Mouse (Mus musculus) ES-E14 (cell line): ENCODE data around the gene Ms4a4a.

Experiments used
- CHD2 ChIP-seq: IDR thresholded peaks from 2 replicates; pipeline ENCODE4 v1.6.1; 2014; ENCODE audit warnings: mild to moderate bottlenecking, low read depth, low read length, inconsistent platforms
- MAFK ChIP-seq: IDR thresholded peaks from 2 replicates; pipeline ENCODE4 v1.6.1; 2014; ENCODE audit warnings: mild to moderate bottlenecking, low read depth, low read length, inconsistent platforms; ENCODE audit not compliant: insufficient read depth
- ZC3H11A ChIP-seq: IDR thresholded peaks from 2 replicates; pipeline ENCODE4 v1.6.1; 2012; ENCODE audit warnings: low read depth, mild to moderate bottlenecking, inconsistent platforms, low read length, borderline replicate concordance

DNA sequence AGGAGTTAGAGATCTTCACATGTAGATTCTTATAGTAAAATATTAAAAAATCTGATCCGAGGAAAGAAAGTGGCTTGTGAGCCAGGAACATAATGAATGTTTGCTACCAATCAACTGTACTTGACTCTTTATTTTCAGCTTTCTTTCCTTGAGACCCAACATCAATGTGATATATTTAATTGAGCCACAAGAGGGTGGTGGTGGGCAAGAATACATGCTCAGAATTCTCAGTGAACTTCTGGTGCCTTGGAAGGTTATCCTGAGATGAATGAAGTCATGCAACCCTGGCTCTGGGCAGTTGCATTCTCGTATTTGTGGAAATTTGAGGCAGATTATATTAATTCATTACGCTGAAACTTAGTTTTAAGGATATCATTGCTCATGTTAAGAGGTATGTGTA is 23.4 kb upstream of the Ms4a4a start:
- no peak for TF ChIP-seq CHD2
- no peak for TF ChIP-seq MAFK
- TF ChIP-seq ZC3H11A, result 0 out of 2 replicates have a peak, but pooled peaks have one; percentile 12
